Mouse (Mus musculus): ENCODE data around the gene Cenpb.

GRCm38 (mm10) chr2:131127161-131127730 lies 52.6 kb downstream of the Cenpb start, which contains the start of gene Hspa12b:
- no peak for TF ChIP-seq CTCF (IDR thresholded peaks at IDR 0.05; ENCODE audit: insufficient read depth, low read depth, low read length)
- TF ChIP-seq POLR2A (IDR thresholded peaks at IDR 0.05; ENCODE audit: insufficient read depth, low read depth, low read length), result no peak
